Mouse (Mus musculus): Measurements from ENCODE around the gene Gm6034.

DNA sequence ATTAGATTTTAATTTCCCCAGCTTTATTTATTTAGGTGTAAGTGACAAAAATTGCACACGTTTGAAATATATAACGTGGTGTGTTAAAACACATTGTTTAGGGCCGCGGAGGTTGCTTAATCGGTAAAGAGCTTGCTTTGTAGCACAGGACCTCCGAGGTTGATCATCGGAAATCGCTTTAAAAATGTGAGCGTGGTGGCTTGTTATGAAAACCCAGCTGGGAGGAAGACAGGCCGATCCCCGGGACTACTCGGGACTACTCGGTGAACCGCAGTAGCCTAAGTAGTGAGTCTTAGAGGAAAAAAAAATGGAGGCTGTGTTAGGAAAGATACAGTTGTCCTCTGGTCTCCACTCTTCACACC, 47.9 kb upstream of the Gm6034 start:
- TF ChIP-seq POLR2A (IDR thresholded peaks at IDR 0.05; ENCODE audit: control insufficient read depth, low read depth, low read length) (no peak), CTCF (IDR thresholded peaks at IDR 0.05; ENCODE audit: control insufficient read depth, insufficient read depth, insufficient replicate concordance, low read depth, low read length) (no peak)
